Mouse (Mus musculus): ENCODE data around the gene Vmn1r64. TPM values are rescaled to one million over a fixed set of nuclear protein-coding genes. Genes with fewer than 3 reads are reported as not detected.

Vmn1r64 gene
- polyA plus RNA-seq (2017; shearing (Covaris generic)): not detected

DNA sequence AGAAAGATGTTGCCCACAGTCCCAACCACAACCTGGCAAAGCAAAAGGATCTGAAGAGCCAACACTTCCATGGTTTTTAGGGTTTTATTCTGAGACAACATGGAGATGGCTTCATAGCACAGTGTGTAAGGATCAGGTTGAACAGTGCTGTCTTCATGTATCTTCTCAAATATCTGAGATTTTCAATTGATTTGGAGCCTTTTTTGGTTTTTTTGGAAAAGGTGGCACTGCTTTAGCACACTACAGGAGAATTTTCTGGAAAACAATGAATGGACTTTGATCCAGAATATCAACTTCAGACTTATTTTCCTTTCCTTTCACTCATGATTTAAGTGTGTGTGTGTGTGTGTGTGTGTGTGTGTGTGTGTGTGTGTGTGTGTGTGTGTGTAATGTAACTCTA, at the start of gene Vmn1r64:
Gene Vmn1r64, minus strand, starts transcription at position 101 of the 400 bp plus-strand sequence.

Other genes starting within 250 kb of the Vmn1r64 start
- 1 to 10 TPM in 1 of 2 experiments, under 1 TPM in 1; 0.25 to 2.0 TPM for gene Vmn1r62, start 210.9 kb downstream of the Vmn1r64 start, polyA plus RNA-seq (2017; shearing (Covaris generic))
- not detected for gene Vmn1r63, start 79.1 kb downstream of the Vmn1r64 start, polyA plus RNA-seq (2017; shearing (Covaris generic))
- under 1 TPM in 1 of 2 experiments, not detected in 1; 0.10 TPM for gene Vmn1r65, start 126.5 kb upstream of the Vmn1r64 start, polyA plus RNA-seq (2017; shearing (Covaris generic))
- 1 to 10 TPM in 1 of 2 experiments, under 1 TPM in 1; 0.17 to 1.1 TPM for gene Nlrp4c, start 160.6 kb upstream of the Vmn1r64 start, polyA plus RNA-seq (2017; shearing (Covaris generic))